Mouse (Mus musculus) spleen, postnatal 14 days (tissue): ENCODE measurements around the gene Nrxn1.

Experiments
- DNase-seq, 2 experiments: peaks; one replicate each; pipeline ENCODE4 v3.0.0; 2021 to 2022; ENCODE audit warnings: low spot score in 2 of 2

Gene Nrxn1

DNA sequence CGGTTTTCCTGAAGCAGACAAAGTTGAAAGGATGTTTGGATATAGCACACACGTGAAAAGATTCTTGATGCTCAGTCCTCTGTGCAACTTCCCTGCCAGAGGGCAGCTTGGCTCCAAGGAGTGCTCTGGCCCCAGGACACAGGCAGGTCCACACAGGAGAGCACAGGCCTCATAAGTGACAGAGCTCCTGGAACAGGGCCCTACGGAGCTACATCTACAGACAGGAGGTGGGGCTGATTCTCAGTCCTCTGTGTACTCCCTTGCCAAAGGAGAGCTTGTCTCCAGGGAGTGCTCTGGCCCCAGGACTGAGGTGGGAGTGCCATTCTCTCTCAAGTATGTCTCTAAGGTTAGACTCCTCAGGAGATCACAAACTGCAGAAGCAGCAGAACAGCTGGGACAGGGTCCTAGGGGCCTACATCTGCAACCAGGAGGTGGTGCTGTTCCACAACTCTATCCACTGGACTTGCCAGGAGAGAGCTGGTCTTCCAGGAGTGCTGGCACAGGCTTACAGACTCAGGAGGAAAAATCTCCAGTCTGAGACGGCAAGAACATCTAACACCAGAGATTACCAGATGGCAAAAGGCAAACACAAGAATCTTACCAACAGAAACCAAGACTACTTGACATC is 129.9 kb downstream of the Nrxn1 start:
- DNase-seq, result no peak

DNA sequence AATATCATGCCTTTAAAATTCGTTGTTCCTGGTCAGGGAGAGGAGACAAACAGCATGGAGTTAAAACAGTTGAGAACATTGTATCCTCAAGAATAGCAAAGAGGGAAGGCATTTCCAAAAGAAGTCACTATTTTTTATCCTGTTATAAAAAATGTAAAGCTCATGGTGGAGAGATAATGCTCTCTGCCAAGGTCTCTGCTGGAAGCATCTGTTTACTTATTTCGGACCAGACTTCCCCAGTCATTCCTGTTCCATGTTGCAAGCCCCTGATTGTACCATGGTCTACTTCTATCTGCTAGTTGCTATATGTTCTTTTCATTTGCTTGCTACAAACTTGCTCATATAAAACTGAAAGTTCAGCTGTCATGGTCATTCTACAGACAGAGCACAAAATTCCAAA is 137.7 kb downstream of the Nrxn1 start:
- no peak for DNase-seq

DNA sequence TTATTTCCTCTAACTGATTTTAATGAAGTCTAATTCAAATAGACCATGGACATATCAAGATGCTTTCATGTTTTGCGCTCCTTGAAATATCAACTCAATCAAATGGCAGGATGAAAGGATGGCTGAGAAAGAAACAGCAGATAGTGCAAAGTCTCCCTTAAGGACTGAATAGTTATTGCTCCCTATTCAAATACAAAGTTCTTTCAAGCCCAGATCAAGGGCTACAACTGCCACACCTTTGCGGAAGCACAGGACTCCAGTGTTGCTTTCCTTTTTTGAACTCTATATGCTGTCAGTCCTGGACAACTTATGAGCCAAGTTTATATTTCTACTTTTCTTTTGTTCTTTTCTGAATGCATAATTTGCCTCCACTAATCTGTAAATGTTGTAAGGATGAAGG is 157.9 kb downstream of the Nrxn1 start:
- no peak for DNase-seq

DNA sequence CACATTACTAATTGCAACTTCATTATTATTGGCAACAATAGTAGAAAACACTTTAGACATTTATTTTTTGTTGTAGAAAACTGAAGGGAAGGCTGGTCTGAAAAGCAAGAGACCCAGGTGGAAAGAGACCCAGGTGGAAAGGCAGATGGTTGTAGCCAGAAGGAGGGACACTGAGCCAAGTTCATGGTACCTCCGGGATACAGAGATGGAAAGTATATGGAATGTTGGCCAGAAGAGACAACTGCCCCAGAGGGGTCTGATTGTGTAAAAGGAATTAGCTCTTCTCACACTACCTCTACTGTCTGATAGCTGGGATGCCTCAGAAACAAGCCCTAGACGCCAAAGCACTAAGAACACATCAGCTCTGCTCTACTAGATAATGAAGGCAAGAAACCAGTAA is 179.6 kb downstream of the Nrxn1 start:
- no peak for DNase-seq

DNA sequence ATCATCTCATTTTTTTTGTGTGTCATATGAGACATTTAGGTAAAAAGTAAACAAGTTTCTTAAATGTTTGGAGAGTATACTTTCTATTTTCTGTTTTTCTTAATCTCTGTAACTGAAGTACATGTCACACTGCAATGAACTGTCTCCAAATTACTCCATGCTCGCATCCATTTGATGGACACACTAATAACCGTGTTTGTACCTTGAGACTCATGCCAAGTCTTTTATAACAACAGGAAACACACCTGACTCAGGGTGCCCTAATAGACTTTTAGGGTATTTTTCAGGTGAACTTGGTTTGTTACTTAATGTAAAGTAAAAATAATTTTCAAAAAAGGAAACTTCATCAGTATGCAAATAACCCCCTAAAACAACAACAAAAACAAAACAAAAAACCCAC is 180.1 kb downstream of the Nrxn1 start:
- DNase-seq, result no peak

DNA sequence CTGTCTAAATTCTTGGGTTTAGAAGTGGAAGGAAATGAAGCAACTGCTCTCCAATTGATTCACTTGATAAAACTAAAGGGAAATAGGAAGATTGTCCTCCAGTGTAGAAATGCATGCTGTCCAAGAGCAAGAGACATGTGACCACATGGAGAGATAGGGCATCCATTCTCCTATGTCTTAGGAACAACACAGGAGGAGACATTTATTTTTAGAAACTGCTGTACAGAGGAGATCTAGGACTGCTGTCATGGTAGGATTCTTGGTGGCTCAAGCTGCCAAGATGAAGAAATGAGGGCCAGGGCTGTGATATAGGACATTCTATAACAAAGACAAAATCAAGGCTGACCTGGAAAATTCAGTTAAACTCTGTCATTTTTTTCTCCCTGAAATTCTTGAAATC is 180.5 kb downstream of the Nrxn1 start:
- DNase-seq, result no peak

DNA sequence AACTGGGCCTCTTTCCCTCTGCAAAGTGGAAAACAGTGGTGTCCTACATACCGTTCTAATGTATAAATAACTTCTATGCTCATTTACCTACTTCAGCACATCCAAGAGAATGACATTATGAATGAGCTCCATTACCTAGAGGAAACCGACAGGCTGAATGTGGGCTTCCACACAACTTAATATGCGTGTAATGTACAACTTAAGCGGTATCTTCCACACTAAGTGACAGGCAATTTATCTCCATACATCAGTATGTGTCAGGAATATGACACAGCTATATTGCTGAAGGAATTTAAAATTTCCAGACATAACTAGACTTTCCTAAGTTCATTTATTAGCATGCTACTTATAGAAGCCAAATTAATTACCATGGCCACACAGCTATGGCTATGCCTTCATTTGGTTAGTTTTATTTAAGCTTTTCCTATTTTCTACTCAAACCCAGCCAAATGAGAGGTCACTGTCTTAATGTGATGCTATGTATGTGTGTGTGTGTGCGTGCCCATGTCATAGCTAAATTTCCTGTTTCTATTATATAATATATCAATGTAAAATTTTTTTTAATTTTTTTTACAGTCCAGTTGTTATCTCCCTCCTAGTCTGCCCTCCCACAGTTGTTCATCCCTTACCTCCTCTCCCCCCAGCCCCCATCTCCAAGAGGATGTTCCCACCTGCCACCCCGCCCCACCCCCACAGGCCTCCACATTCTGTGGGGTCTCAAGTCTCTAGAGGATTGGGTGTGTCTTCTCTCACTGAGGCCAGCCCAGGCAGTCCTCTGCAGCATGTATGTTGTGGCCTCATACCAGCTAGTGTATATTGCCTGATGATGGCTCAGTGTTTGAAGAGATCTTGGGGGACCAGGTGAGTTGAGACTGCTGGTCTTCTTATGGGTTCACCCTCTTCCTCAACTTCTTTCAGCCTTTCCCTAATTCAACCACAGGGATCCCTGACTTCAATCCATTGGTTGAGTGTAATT is 186.5 kb downstream of the Nrxn1 start:
- no peak for DNase-seq

DNA sequence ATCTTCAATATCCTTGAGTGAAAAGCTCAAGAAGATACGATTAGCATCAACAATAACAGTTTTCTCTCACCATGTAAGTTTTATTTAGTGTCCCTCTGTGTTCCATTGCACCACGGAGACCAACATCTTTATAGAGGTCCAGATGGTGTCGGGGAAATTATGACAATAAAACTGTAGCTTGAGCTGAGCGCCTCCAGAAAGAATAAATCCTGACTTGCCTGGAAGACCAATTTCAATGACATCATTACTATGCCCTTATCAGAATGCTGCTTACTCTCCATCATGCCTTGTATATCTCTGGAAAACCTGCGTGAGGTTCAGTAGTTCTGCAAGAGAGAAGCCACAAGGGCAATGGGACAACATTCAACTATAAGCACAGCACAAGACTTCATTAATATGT is 187.7 kb downstream of the Nrxn1 start:
- DNase-seq, result no peak

DNA sequence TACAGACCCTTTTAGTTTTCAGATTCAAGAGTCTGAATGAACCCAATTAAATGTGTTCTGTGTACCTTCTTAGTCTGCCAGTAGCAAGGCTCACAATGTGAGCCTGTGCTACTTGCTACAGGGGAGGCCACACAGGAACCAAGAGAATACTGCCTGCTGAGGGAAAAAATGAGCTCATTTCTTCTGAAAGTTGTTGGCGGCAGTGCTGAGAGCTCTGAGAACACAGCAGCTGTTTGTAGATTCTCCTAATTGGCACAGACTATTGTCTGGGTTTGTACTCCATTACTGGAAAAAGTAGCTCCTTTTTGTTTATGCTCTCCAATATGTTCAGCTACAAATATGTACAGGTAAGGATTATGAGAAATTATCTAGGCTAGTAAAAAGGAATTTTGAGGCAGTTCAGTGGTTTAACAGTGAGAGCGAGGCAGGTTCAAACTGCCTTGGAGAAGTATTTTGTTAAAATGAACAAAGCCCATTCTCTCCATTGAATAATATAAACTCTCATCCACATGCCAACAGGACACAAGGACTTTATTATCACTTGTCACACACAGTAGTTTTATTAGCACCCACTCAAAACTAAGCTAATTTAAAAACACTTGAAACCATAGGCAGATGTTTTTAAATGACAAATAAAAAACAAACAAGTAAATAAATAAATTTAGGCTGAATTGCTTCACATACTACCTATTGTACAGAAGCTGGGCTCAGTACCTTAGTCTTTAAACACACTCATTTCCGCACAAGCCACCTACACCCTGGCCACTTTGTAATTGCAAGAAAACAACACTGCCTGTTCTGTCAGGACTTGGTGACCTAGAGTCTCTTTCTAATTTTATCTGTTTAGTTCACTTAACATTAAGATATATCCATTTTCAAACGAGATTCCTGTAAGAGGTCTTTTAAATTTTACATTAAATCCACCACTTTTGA is 200.3 kb downstream of the Nrxn1 start:
- no peak for DNase-seq

DNA sequence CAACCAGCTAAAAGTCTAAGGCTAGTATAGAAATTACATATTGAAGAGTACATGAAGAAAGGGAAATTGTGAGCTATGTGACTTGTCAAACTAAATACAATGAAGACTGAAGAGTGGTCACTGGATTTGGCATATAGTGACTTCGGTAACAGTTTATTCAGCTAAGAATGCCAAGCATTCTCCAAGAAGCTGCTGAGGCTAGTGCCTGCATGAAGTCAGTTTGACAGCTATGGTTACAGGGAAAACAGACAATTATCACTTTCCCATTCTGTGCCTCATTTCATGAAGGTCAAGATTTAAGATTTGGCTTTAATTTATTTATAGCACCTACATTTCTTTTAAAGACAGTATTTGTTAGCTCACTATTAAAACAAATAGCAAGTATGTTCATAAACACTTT is 201.2 kb downstream of the Nrxn1 start:
- no peak for DNase-seq

DNA sequence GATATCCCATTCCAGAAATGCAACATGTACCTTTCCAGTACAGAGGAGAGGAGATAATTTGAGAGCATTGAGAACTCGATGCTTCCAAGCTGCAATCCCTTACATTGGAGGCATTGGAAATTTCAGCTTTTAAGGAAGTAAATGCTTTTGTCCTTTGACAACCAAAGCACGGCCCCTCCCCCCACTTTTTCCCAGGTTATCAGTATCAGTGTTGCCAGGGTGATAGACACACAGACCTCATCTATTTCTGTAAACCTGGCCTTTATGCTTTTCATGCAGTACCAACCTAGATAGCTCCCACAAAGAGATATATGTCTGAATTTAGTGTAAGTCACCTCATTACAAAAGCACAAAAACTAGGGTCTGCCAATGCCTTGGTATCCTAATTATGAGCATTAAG is 235.6 kb downstream of the Nrxn1 start:
- no peak for DNase-seq

DNA sequence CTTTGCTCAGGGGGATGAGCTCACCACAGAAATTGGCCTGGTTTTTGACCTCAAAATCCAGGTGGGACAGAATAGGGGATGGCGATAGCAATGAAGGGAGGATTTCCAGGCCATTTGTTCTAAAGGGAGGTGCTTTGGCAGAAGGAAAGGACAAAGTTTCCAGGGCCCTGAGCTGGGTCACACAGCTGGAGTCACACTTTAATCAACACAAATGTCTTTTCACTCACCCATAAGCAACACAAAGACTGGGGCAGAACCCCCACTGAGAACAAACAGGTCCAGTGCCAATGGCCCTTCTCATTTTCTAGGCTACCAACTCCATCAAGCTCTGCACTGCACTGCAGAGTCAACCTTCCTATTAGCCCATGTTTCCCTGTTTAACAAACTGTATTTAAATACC is 249.0 kb downstream of the Nrxn1 start:
- DNase-seq, result no peak

DNA sequence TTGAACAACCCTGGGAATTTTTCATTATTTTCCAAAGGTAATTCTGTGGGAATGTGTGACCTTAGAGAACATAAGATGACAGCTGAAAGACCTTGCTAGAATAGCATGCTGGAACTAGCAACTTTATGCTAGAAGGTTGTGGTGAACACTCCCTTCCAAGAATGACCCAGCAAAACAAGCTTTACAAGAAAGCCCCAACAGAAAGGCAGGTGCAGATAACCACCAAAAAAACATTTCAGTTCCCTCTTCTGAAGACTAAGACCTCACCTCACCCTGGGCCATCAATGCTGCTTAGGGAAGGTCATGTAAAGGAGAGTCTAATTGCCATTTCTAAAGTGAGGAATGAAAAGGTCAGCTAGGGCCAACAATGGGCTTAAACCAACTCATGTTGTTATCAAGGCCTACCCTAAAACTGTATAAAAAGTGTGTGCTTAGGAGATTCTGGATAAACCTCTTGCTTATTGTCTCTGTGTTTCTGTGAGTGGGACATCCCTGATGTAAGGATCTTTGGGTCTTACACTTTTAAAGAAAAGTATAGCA is 249.7 kb downstream of the Nrxn1 start:
- no peak for DNase-seq

DNA sequence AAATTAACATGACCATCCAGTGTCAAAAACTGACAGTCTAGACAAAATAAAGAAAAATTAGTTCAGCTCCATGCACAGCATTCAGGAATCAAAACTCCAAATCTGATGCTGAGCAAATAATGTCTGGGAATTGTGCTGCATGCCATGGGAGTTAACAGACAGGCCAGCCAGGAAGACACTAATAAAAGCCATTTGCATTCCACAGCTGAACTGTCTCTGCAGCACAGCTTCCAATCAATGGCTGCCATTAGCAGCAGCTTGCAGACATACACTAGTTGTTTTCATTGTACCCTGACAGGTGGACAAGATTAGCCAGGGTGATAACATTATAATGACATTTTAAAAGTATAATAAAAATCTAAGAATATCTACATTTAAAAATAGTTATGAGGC is 255.9 kb downstream of the Nrxn1 start:
- no peak for DNase-seq

DNA sequence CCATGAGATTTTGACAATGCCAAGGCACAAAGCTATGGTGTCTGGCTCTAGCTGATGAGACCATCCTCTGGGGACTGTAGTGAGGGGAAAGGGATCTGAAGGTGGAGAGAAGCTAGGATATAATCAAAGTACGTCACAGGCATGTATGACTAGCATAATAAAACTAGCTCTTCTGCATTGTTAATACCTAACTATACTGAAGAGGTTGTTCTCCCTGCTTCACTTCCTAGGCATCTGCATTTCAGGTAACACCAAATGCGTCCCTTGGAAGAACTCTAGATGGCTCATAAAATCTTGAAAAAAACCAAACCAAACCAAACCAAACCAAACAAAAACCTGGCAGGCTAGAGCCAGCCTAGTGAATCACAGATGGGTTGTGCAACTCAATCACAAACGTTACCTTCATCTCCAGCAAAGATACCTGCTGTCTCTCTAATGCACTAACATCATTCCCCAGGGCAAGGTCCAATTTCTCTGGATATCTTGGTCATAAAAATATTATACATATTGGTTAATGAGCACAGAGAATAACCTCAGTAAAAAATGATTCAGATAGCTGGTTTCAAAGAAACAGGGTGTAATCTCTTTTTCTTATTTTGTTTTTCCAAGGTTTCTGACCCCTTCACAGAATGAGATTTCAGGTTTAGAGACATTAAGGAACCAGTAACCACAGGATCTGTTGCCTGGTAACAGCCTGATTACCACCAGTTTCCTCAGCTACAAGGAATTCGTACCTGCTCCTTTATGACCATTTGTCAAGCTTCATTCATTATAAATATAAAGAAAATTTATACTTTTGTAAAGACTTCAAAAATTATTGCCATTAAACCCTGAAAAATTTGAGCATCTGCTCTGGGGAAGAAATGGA is 256.5 kb downstream of the Nrxn1 start:
- no peak for DNase-seq

DNA sequence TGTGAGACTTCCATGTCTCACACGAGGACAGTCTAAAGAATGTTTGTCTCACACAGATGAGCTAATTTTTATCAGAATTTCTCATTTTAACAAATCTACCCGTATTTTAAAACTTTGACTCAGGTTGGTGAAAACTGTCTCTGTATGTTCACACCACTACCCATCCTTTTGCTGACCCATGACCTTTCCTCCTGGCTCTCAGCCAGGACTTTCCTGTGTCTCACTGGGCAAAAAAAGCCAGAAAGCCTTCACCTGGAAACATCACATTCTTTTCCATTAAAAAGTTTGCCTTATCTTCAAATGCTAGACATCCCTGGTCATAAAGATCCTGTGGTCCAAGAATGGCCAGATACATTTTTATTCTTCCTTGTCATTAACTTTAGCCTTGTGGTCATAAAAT is 274.5 kb downstream of the Nrxn1 start:
- no peak for DNase-seq

DNA sequence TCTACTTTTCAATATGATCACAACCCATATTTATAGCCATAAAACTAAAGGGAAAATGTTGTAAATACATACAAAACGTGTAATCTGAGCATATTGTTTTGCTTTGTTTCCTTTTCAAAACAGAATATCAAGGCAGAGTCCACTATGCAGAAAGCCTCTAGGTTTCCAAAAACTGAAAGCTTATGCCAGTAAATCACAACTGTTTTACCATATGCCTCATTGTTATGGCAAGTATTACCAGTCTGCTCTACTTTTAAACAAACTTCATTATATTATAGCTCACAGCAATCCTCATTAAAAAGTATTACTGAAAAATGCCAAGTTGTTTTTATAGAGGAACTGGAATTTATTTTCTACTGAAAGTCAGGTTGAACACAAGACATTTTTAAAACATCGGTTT is 275.0 kb downstream of the Nrxn1 start:
- no peak for DNase-seq

DNA sequence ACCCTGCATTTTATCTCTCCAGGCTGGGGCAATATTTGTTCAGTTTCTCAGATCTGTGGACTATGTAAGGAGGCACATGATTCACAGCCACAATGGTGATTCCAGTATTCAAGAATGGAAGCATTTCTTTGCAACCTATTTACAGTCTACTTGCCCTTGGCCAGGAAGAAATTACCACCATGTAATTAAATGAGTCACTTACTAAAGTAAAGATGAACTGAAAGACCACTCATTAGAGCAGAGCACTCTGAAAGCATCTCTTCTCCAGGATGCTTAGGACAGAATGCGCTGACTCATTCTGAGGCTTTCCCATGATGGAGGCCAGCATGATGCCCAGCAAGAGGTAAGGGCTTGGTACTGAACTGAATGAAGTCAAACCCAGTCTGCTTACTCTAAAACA is 277.6 kb downstream of the Nrxn1 start:
- DNase-seq, result no peak

DNA sequence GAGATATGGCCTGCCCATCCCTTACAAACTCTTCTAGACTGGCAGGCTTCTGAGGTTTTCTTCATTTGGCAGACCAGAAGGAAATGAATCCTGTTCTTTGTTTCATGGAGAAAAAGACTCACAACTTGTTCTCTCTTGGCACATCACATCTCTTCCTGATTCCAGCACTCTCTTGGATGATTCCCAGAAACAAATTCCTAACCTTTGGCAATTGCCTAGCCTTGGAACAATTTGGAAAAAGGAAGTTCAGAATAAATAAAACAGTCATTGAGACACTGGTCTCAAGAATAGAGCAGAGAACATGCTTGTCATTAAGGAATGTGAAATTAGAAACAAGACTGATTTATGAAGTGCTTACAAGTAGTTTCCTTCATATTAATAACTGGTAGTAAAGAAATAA is 279.1 kb downstream of the Nrxn1 start:
- DNase-seq, result no peak

DNA sequence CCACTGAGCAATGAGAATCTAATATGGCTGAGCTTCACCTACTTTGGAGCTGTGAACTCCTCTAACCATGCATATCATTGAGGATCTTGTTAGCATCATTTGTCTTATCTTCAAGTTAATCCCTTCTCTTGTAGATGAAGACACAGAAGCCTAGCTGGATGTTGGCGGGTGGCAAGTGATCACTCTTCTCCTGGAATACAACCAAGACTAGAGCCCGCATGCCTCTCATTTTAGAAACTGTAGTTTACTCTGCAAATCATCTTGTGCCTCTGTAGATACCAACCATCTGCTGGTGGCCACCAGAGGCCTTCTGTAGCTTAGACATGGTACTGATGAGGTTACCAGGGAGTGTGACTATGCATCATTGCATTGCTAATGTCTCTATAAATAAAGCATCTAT is 280.4 kb downstream of the Nrxn1 start:
- DNase-seq, result no peak
